Mouse (Mus musculus) cerebellum, adult 2 months (tissue): ENCODE measurements around the gene Mea1.

ENCODE experiments used
- CTCF ChIP-seq: fragments of 200-500 bp; IDR thresholded peaks from 2 replicates; pipeline ENCODE4 v1.5.1; 2011; ENCODE audit warnings: low read depth, mild to moderate bottlenecking, control low read depth, low read length, moderate library complexity, borderline replicate concordance; ENCODE audit not compliant: insufficient read depth
- POLR2A ChIP-seq: fragments of 200-500 bp; IDR thresholded peaks from 2 replicates; pipeline ENCODE4 v1.6.1; 2011; ENCODE audit warnings: low read length, control low read depth, borderline replicate concordance; ENCODE audit not compliant: insufficient read depth

DNA sequence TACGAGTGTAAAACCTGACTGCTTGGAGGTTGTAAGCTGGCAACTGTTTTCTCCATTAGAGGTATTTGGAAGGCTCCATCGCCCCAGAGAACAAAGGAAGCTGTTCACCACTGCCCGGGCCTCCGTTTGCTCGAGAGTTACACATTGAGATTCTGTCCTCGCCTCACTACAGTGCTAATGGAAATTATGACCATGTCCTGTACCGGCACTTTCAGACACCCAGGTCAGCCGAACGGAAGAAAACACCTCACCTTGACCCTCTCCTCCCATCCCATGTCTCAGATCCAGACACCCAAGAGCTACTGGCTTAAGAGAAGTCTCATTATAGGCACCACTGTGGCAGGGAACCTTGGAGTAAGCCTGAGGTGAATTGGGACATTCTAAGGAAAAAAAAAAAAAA lies 35.3 kb downstream of the Mea1 start:
- no peak for TF ChIP-seq CTCF
- no peak for TF ChIP-seq POLR2A
